Mouse (Mus musculus): ENCODE measurements around the gene Sap25. TPM values are rescaled to one million over a fixed set of nuclear protein-coding genes. Genes with fewer than 3 reads are reported as not detected.
A peak's percentile ranks its signal among the peaks of the same experiment; 100 is the strongest.

Gene Sap25
- polyA plus RNA-seq, 2 experiments, result 2.3 to 13.7 TPM

DNA sequence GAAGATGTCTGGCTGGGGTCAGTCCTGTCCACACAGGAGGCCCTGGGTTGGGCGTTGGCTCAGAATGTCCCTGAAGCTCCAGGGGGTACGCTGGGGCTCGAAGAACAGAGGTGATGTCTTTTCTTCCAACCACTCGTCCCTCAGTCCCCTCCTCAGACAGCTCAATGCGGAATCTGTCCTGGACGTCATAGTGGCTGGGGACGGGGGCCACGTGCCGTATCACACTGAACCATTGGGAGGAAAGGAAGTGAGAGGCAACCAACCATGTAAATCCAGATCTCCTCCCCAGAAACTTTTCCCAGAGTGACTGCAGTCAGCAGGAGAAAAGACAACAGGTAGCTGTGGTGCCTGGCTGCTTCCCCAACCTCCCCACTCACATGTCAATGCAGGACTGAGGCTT is 41.5 kb upstream of the Sap25 start:
- no peak for TF ChIP-seq EP300 (IDR thresholded peaks at IDR 0.05; ENCODE audit: low read depth)
- no peak for TF ChIP-seq CTCF (IDR thresholded peaks at IDR 0.05; ENCODE audit: low read depth)
- Histone ChIP-seq H3K9ac (replicated peaks) (peak overlapping the region; percentile 89), H3K4me2 (ENCODE audit: low read depth) (peak overlapping the region; percentile 99), H3K4me1 (replicated peaks; ENCODE audit: control insufficient read depth in 2 of 2, insufficient read depth in 2 of 2, low read length in 1 of 2) (peaks cover 23 to 38% of the 10 kb centered on the region in 2 experiments), H3K36me3 (replicated peaks; ENCODE audit: control insufficient read depth, insufficient read depth, low read depth) (no peaks in the 10 kb centered on the region), H3K27me3 (ENCODE audit: control insufficient read depth, insufficient read depth, low read length) (no peaks in the 10 kb centered on the region), H3K9me3 (ENCODE audit: control insufficient read depth, low read length) (no peaks in the 10 kb centered on the region), H3K4me3 (ENCODE audit: insufficient read depth in 1 of 2, low read depth in 2 of 2, low read length in 2 of 2) (peak overlapping the region; percentile 80 to 100), H3K27ac (peak overlapping the region; percentile 59)
- DNase-seq (ENCODE audit: low read depth in 3 of 3, low spot score in 3 of 3) (no peak), ATAC-seq (ENCODE audit: insufficient read depth) (no peak)
- WGBS (ENCODE audit: insufficient replicate concordance), result 29% methylated on average over 9 of the region's 9 CpGs

DNA sequence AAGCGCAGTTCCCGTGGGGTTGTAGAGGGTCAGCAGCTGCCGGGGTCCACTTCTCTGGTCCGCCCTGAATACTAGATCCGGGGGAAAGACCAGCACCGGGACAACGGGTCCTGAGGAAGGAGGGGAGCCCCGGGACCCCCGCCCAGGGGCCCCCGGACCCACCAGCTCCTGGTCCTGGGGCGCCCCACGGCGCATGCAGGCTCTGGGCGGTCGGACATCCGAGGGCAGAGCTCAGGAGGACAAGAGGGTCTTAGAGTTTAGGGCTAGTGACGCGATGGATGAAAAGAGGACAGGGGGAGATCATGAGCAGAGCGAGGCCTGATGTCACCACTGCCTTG is 40.9 kb upstream of the Sap25 start:
- H3K4me1 ChIP-seq (replicated peaks; ENCODE audit: control insufficient read depth in 2 of 2, insufficient read depth in 2 of 2, low read length in 1 of 2), result peaks cover 27 to 42% of the 10 kb centered on the region in 2 experiments

DNA sequence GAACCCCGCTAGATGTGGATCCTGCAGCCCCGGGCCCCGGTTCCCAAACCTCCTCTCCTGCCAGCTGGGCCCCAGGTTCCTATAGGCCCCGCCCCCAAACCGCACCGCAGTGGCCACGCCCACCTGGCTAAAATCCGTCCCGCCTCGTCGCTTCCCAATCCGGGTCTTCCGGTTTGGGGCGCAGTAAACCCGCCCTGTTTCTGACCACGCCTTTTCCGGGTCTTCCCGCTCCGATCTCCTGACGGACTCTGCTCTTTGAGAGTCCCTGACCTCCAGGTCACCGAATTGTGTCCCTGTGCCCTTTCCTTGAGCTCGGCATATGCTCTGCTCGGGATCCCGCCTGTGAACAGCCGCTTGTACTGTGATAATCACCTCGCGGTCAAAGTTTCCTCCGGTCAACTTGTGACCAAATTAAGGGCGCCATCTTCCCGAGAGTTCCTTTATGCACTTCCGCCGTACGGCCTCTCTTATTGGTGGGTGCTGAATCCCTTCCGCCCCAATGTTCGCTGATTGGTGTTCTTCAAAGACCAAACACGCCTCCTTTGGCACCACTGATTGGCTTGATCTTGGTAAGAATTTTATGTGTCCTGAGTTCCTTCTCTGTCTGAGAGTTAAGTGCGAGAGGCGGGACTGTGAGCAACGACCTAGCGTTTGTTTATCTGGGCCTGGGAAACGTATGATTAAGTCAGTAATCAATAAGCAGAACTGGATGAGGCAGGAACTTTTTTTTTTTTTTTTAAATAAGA is 40.3 kb upstream of the Sap25 start, which contains the start of gene Mospd3:
Mospd3 (minus strand) TSS at position 440 of the 746 bp plus-strand sequence.
- WGBS (ENCODE audit: insufficient replicate concordance), result under 1% methylated on average over 41 of the region's 41 CpGs
- Histone ChIP-seq H3K36me3 (replicated peaks; ENCODE audit: control insufficient read depth, insufficient read depth, low read depth) (no peaks in the 10 kb centered on the region), H3K4me3 (ENCODE audit: insufficient read depth in 1 of 2, low read depth in 2 of 2, low read length in 2 of 2) (peak within 1 kb of the TSS; percentile 80 to 100), H3K9me3 (ENCODE audit: control insufficient read depth, low read length) (no peaks in the 10 kb centered on the region), H3K27me3 (ENCODE audit: control insufficient read depth, insufficient read depth, low read length) (no peaks in the 10 kb centered on the region), H3K4me2 (ENCODE audit: low read depth) (peak within 1 kb of the TSS; percentile 99), H3K4me1 (replicated peaks; ENCODE audit: control insufficient read depth in 2 of 2, insufficient read depth in 2 of 2, low read length in 1 of 2) (peaks cover 31 to 46% of the 10 kb centered on the region in 2 experiments), H3K27ac (peak within 1 kb of the TSS; percentile 92), H3K9ac (replicated peaks) (peak within 1 kb of the TSS; percentile 89)
- ATAC-seq (ENCODE audit: insufficient read depth), result peak; percentile 94
- DNase-seq (ENCODE audit: low read depth in 3 of 3, low spot score in 3 of 3), result peak; percentile 99
- TF ChIP-seq EP300 (IDR thresholded peaks at IDR 0.05; ENCODE audit: low read depth) (no peak), CTCF (IDR thresholded peaks at IDR 0.05; ENCODE audit: low read depth) (no peak; the same call in 1 of the 2 replicates)

More for the DNA sequence above, 40.9 kb upstream of the Sap25 start:
- peak overlapping the region; percentile 59 for H3K27ac ChIP-seq
- TF ChIP-seq EP300 (IDR thresholded peaks at IDR 0.05; ENCODE audit: low read depth) (no peak), CTCF (IDR thresholded peaks at IDR 0.05; ENCODE audit: low read depth) (0 out of 2 replicates have a peak, but pooled peaks have one; percentile 4)
- ATAC-seq (ENCODE audit: insufficient read depth) (peak; percentile 42), DNase-seq (ENCODE audit: low read depth in 3 of 3, low spot score in 3 of 3) (no peak)
- peak overlapping the region; percentile 99 for H3K4me2 ChIP-seq (ENCODE audit: low read depth)
- H3K27me3 ChIP-seq (ENCODE audit: control insufficient read depth, insufficient read depth, low read length), result no peaks in the 10 kb centered on the region
- no peaks in the 10 kb centered on the region for H3K36me3 ChIP-seq (replicated peaks; ENCODE audit: control insufficient read depth, insufficient read depth, low read depth)
- H3K9ac ChIP-seq (replicated peaks), result peak overlapping the region; percentile 89
- H3K4me3 ChIP-seq (ENCODE audit: insufficient read depth in 1 of 2, low read depth in 2 of 2, low read length in 2 of 2), result peak overlapping the region; percentile 80 to 100
- 1% methylated on average over 19 of the region's 19 CpGs for WGBS (ENCODE audit: insufficient replicate concordance)
- no peaks in the 10 kb centered on the region for H3K9me3 ChIP-seq (ENCODE audit: control insufficient read depth, low read length)

DNA sequence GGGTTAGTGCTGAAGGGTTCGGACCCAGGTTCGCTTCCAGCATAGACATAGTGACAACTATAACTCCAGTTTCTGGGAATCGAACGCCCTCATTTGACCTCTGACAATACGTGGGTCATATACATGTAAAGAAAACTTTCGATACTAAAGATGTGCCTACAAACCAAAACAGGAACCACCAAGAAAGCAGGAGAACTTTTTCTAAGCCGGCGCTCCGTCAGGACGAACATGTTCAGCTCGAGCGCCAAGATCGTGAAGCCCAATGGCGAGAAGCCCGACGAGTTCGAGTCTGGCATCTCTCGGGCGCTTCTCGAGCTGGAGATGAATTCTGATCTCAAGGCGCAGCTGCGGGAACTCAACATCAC is 39.8 kb upstream of the Sap25 start:
- DNase-seq (ENCODE audit: low read depth in 3 of 3, low spot score in 3 of 3) (no peak), ATAC-seq (ENCODE audit: insufficient read depth) (no peak)
- Histone ChIP-seq H3K9me3 (ENCODE audit: control insufficient read depth, low read length) (no peaks in the 10 kb centered on the region), H3K4me1 (replicated peaks; ENCODE audit: control insufficient read depth in 2 of 2, insufficient read depth in 2 of 2, low read length in 1 of 2) (peaks cover 35 to 45% of the 10 kb centered on the region in 2 experiments), H3K9ac (replicated peaks) (peak overlapping the region; percentile 89), H3K4me2 (ENCODE audit: low read depth) (peak overlapping the region; percentile 99), H3K27ac (peak overlapping the region; percentile 92), H3K4me3 (ENCODE audit: insufficient read depth in 1 of 2, low read depth in 2 of 2, low read length in 2 of 2) (peak overlapping the region; percentile 80 to 88), H3K27me3 (ENCODE audit: control insufficient read depth, insufficient read depth, low read length) (no peaks in the 10 kb centered on the region), H3K36me3 (replicated peaks; ENCODE audit: control insufficient read depth, insufficient read depth, low read depth) (no peaks in the 10 kb centered on the region)
- TF ChIP-seq CTCF (IDR thresholded peaks at IDR 0.05; ENCODE audit: low read depth) (no peak), EP300 (IDR thresholded peaks at IDR 0.05; ENCODE audit: low read depth) (no peak)
- WGBS (ENCODE audit: insufficient replicate concordance), result under 1% methylated on average over 22 of the region's 22 CpGs

DNA sequence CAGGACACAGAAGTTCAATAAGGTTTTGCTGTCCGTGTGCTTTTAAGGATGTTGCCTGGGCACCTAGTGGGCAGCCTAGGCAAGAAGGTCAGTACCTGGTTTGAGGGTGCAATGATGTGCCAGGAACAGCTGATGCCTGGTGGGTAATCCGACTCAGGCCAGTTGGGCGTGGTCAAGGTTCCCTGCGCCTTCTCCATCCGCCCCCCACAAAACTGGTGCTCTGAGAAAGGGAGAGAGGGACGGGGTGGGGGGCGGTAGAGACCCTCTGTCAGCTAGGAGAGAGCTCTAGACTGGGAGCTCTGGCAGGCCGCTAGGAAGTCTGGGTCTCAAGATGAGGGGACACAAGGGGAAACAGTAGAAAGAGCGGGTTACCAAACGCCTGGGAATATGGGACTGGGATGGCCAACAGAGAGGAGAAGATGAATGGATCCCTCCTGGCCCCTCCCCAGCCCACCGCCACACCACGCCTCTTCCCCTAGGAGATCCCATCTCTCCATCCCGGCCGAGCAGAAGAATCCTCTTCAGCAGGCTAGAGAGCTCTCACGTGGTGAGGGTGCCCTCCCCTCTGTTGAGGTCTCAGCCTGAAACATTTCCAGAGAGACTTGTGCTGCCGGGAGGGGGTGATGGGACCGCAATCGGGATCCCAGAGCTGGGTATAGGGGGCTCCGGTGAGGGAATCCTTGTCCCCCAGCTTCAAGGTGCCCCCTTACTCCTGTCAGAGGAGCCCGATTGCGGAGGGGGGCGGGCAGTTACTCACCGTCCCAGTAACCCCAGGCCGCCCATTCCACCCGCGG is 33.1 kb upstream of the Sap25 start:
- no peak for ATAC-seq (ENCODE audit: insufficient read depth)
- no peak overlapping the region for H3K9ac ChIP-seq (replicated peaks)

More for the DNA sequence above, 33.1 kb upstream of the Sap25 start:
- WGBS (ENCODE audit: insufficient replicate concordance), result 36% methylated on average over 26 of the region's 26 CpGs
- Histone ChIP-seq H3K4me3 (ENCODE audit: insufficient read depth in 1 of 2, low read depth in 2 of 2, low read length in 2 of 2) (no peak overlapping the region), H3K27me3 (ENCODE audit: control insufficient read depth, insufficient read depth, low read length) (no peaks in the 10 kb centered on the region), H3K4me1 (replicated peaks; ENCODE audit: control insufficient read depth in 2 of 2, insufficient read depth in 2 of 2, low read length in 1 of 2) (peaks cover 12 to 14% of the 10 kb centered on the region in 2 experiments), H3K36me3 (replicated peaks; ENCODE audit: control insufficient read depth, insufficient read depth, low read depth) (no peaks in the 10 kb centered on the region), H3K4me2 (ENCODE audit: low read depth) (no peak overlapping the region), H3K27ac (no peak overlapping the region), H3K9me3 (ENCODE audit: control insufficient read depth, low read length) (no peaks in the 10 kb centered on the region)
- DNase-seq (ENCODE audit: low read depth in 3 of 3, low spot score in 3 of 3), result no peak
- TF ChIP-seq CTCF (IDR thresholded peaks at IDR 0.05; ENCODE audit: low read depth) (no peak), EP300 (IDR thresholded peaks at IDR 0.05; ENCODE audit: low read depth) (no peak)

Measured in liver, embryonic 14.5 days (tissue).